In the genomic region with DNA sequence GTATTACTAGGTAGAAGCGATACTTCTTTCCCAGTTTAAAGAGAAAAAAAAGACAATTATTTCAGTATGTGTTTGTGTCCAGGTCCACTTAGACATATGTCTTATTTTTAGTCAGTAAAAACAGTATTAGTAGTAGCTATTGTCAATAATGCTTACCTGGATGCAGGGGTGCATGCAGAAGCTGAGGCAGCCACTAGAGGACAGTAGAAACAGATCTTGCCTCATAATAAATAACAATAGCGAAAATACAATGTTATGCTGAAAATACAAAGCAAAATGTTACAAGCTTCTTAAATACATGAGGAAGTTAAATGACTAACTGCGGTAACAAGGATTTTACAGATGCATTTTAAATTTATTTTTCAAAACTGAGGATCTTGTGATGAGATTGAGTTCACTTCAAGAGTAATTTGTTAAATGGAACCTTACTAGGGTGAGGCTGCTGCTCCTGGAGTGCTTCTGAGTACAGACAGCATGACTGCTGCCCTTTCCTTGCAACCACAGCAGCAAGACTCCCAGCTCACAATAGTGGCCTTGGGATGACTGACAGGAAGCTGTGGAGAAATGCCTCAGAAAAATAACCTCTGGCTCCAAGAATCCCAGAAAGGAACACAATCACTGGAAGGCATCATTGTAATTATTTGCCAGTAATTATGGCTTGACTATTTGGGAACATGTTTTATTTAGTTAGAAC, we compare ENCODE assay signal across 13 mouse cellular contexts.
DNase-seq lines count a peak whose midpoint lies in the region; TF ChIP-seq lines count a peak whose summit lies in the region.
"Had no signal": no experiment of that assay in that cellular context is flagged by ENCODE, and none has a peak within 500 bp of the region (broad histone marks: within the 10 kb centered on the region; RNA-seq: fewer than 3 reads in every experiment).

No protein-coding gene starts in this region.

- TF ChIP-seq CTCF in heart, adult 2 months (IDR thresholded peaks at IDR 0.05): peak; percentile 52
- peak; percentile 67 for TF ChIP-seq CTCF in left cerebral cortex, adult 2 months (IDR thresholded peaks at IDR 0.05)
- peak; percentile 68 for TF ChIP-seq CTCF in E14TG2a.4 (conservative IDR thresholded peaks at IDR 0.05; ENCODE audit: low read length)

- TF ChIP-seq EP300 in heart, adult 2 months (IDR thresholded peaks at IDR 0.05; ENCODE audit: insufficient read depth, low read depth, low read length): no peak

- H3K27ac ChIP-seq in heart, adult 2 months: no peak overlapping the region
- H3K27ac ChIP-seq in left cerebral cortex, adult 2 months: no peak overlapping the region
- H3K27ac ChIP-seq: embryonic facial prominence, embryonic 10.5 days; limb, embryonic 13.5 days; midbrain, embryonic 13.5 days; neural tube, embryonic 12.5 days had no signal

- no peaks in the 10 kb centered on the region for H3K27me3 ChIP-seq in heart, adult 2 months (ENCODE audit: control insufficient read depth, insufficient read depth, low read length)
- no peaks in the 10 kb centered on the region for H3K27me3 ChIP-seq in E14TG2a.4 (ENCODE audit: insufficient read depth, low read length)
- H3K27me3 ChIP-seq: limb, embryonic 13.5 days; midbrain, embryonic 13.5 days; neural tube, embryonic 12.5 days had no signal

- H3K36me3 ChIP-seq in heart, adult 2 months (ENCODE audit: control insufficient read depth, insufficient read depth, low read length): no peaks in the 10 kb centered on the region
- no peaks in the 10 kb centered on the region for H3K36me3 ChIP-seq in E14TG2a.4 (ENCODE audit: insufficient read depth, low read length)
- H3K36me3 ChIP-seq: embryonic facial prominence, embryonic 10.5 days; limb, embryonic 13.5 days; midbrain, embryonic 13.5 days; neural tube, embryonic 12.5 days had no signal

- H3K4me1 ChIP-seq in heart, adult 2 months (ENCODE audit: control insufficient read depth, insufficient read depth, low read length): no peaks in the 10 kb centered on the region
- H3K4me1 ChIP-seq in E14TG2a.4 (replicated peaks; ENCODE audit: low read depth, low read length): no peaks in the 10 kb centered on the region
- H3K4me1 ChIP-seq: embryonic facial prominence, embryonic 10.5 days; limb, embryonic 13.5 days; midbrain, embryonic 13.5 days; neural tube, embryonic 12.5 days had no signal

- intact Hi-C loops in heart, adult 2 months (cut with DNase I): no loop called here
- intact Hi-C loops in left cerebral cortex, adult 2 months (cut with DNase I): no loop called here
- intact Hi-C loops in left cerebral cortex, postnatal 10 days (cut with DNase I): no loop called here

- H3K4me3 ChIP-seq in heart, adult 2 months: no peak overlapping the region
- no peak overlapping the region for H3K4me3 ChIP-seq in left cerebral cortex, adult 2 months
- H3K4me3 ChIP-seq in E14TG2a.4 (replicated peaks; ENCODE audit: low read length): no peak overlapping the region
- H3K4me3 ChIP-seq: embryonic facial prominence, embryonic 10.5 days; limb, embryonic 13.5 days; midbrain, embryonic 13.5 days; neural tube, embryonic 12.5 days had no signal

- H3K9ac ChIP-seq in heart, adult 2 months (ENCODE audit: low read depth, low read length): no peak overlapping the region
- H3K9ac ChIP-seq: limb, embryonic 13.5 days; midbrain, embryonic 13.5 days; neural tube, embryonic 12.5 days had no signal

- DNase-seq in heart, adult 2 months: no peak
- DNase-seq in heart, adult 18-20 months: no peak
- DNase-seq in left cerebral cortex, adult 2 months (ENCODE audit: extremely low spot score in 1 of 2, low spot score in 2 of 2): no peak
- no peak for DNase-seq in left cerebral cortex, postnatal 10 days (ENCODE audit: extremely low spot score in 1 of 2, low spot score in 2 of 2)
- DNase-seq in adrenal gland, postnatal 36 days: peak; percentile 20 to 42
- no peak for DNase-seq in adipocyte (ENCODE audit: low spot score)
- DNase-seq: lung, adult 2 months; spleen, adult 18-20 months had no signal

- no peak for TF ChIP-seq POLR2A in heart, adult 2 months (IDR thresholded peaks at IDR 0.05; ENCODE audit: insufficient read depth, low read depth, low read length)

- no peaks in the 10 kb centered on the region for H3K79me2 ChIP-seq in heart, adult 2 months (replicated peaks; ENCODE audit: control insufficient read depth, insufficient read depth, low read length)

- H3K9me3 ChIP-seq in E14TG2a.4 (ENCODE audit: low read length): no peaks in the 10 kb centered on the region
- H3K9me3 ChIP-seq: embryonic facial prominence, embryonic 10.5 days; limb, embryonic 13.5 days; midbrain, embryonic 13.5 days; neural tube, embryonic 12.5 days had no signal

- 64% methylated on average over 3 of the region's 3 CpGs for WGBS in heart, adult 2 months

Comparison
In these comparisons a context has a peak if more than half of its experiments do, and no peak if none do; other contexts are left out.
1. DNase-seq: peak in adrenal gland, postnatal 36 days (2 of 2); none in heart, adult 2 months (0 of 2), heart, adult 18-20 months (0 of 2), left cerebral cortex, adult 2 months (0 of 2), left cerebral cortex, postnatal 10 days (0 of 2) and adipocyte (single experiment).
2. Peak in every context shown above with its lines, with median percentiles within 50 percentile points of each other: CTCF ChIP-seq.